Mouse (Mus musculus) cortical plate, adult 2 months (tissue): ENCODE measurements around the gene A630089N07Rik. TPM values are rescaled to one million over a fixed set of nuclear protein-coding genes. Genes with fewer than 3 reads are reported as not detected.

Experiments used
- H3K27ac ChIP-seq: fragments of 200-500 bp; 2 replicates; pipeline ENCODE4 v1.5.1; 2012; ENCODE audit warnings: low read length, control low read depth, inconsistent platforms; ENCODE audit not compliant: insufficient read depth
- H3K4me1 ChIP-seq: fragments of 200-500 bp; 2 replicates; pipeline ENCODE4 v1.6.1; 2011; ENCODE audit warnings: low read length; ENCODE audit not compliant: control insufficient read depth, insufficient read depth
- H3K4me3 ChIP-seq: fragments of 200-500 bp; 2 replicates; pipeline ENCODE4 v1.5.1; 2011; ENCODE audit warnings: mild to moderate bottlenecking, low read length, control low read depth; ENCODE audit not compliant: insufficient read depth
- CTCF ChIP-seq: fragments of 200-500 bp; IDR thresholded peaks from 2 replicates; pipeline ENCODE4 v1.5.1; 2011; ENCODE audit warnings: mild to moderate bottlenecking, control low read depth, low read length; ENCODE audit not compliant: insufficient read depth; ENCODE audit errors: extremely low read depth
- POLR2A ChIP-seq: fragments of 200-500 bp; IDR thresholded peaks from 2 replicates; pipeline ENCODE4 v1.6.1; 2011; ENCODE audit warnings: mild to moderate bottlenecking, low read length, control low read depth; ENCODE audit not compliant: insufficient read depth; ENCODE audit errors: extremely low read depth
- polyA plus RNA-seq: library from polyadenylated mRNA; depleted of rRNA; stranded (reverse); fragments of >200 nt; gene quantifications from 2 replicates; pipeline ENCODE4 v1.2.3, GENCODE M21; 2012; rRNA removed

Gene A630089N07Rik
- polyA plus RNA-seq, 1 experiment: 4.6 TPM

- no peaks in the 10 kb centered on the region for H3K4me1 ChIP-seq
- peak within 1 kb of the TSS; percentile 99 for H3K27ac ChIP-seq
- TF ChIP-seq POLR2A (peak; percentile 88), CTCF (no peak)
- H3K4me3 ChIP-seq: peak within 1 kb of the TSS; percentile 68
Measured at GRCm38 (mm10) chr16:97962151-97962948, 119.9 kb downstream of the A630089N07Rik start, which contains the start of the genes C2cd2 and Zbtb21. TSS of gene C2cd2 (minus strand) at chr16:97962598. TSS of gene Zbtb21 (minus strand) at chr16:97962622.

GRCm38 (mm10) chr16:97961381-97962150 lies 120.7 kb downstream of the A630089N07Rik start:
- no peaks in the 10 kb centered on the region for H3K4me1 ChIP-seq

GRCm38 (mm10) chr16:97960348-97960747 lies 121.9 kb downstream of the A630089N07Rik start:
- H3K4me3 ChIP-seq: no peak overlapping the region
- TF ChIP-seq CTCF (no peak), POLR2A (no peak)
- H3K4me1 ChIP-seq: no peaks in the 10 kb centered on the region
- H3K27ac ChIP-seq: no peak overlapping the region

More at GRCm38 (mm10) chr16:97961381-97962150, 120.7 kb downstream of the A630089N07Rik start:
- Histone ChIP-seq H3K27ac (peak overlapping the region; percentile 43; the same call in 1 of the 2 replicates), H3K4me3 (peak overlapping the region; percentile 68)
- no peak for TF ChIP-seq POLR2A
- no peak for TF ChIP-seq CTCF

- TF ChIP-seq CTCF: no peak
- no peak for TF ChIP-seq POLR2A
- no peaks in the 10 kb centered on the region for H3K4me1 ChIP-seq
- H3K27ac ChIP-seq: no peak overlapping the region
- no peak overlapping the region for H3K4me3 ChIP-seq
Measured at GRCm38 (mm10) chr16:97958401-97958973, 123.8 kb downstream of the A630089N07Rik start.

- Histone ChIP-seq H3K4me3 (no peak overlapping the region), H3K27ac (no peak overlapping the region), H3K4me1 (no peaks in the 10 kb centered on the region)
- no peak for TF ChIP-seq POLR2A
- TF ChIP-seq CTCF: no peak
Measured at GRCm38 (mm10) chr16:97957626-97958025, 124.6 kb downstream of the A630089N07Rik start.

GRCm38 (mm10) chr16:97956011-97956410 lies 126.2 kb downstream of the A630089N07Rik start:
- no peak overlapping the region for H3K4me3 ChIP-seq
- TF ChIP-seq CTCF (no peak), POLR2A (no peak)
- H3K27ac ChIP-seq: no peak overlapping the region

GRCm38 (mm10) chr16:97953300-97953699 lies 128.9 kb downstream of the A630089N07Rik start:
- H3K4me3 ChIP-seq: no peak overlapping the region
- no peaks in the 10 kb centered on the region for H3K4me1 ChIP-seq
- TF ChIP-seq CTCF: no peak
- TF ChIP-seq POLR2A: no peak
- H3K27ac ChIP-seq: no peak overlapping the region

More at GRCm38 (mm10) chr16:97956011-97956410, 126.2 kb downstream of the A630089N07Rik start:
- H3K4me1 ChIP-seq: no peaks in the 10 kb centered on the region

- Histone ChIP-seq H3K27ac (no peak overlapping the region), H3K4me3 (no peak overlapping the region), H3K4me1 (no peaks in the 10 kb centered on the region)
- TF ChIP-seq CTCF: no peak
- no peak for TF ChIP-seq POLR2A
Measured at GRCm38 (mm10) chr16:97952801-97953200, 129.4 kb downstream of the A630089N07Rik start.

- Histone ChIP-seq H3K27ac (no peak overlapping the region), H3K4me1 (no peaks in the 10 kb centered on the region)
Measured at GRCm38 (mm10) chr16:97952371-97952770, 129.9 kb downstream of the A630089N07Rik start.

More at GRCm38 (mm10) chr16:97952371-97952770, 129.9 kb downstream of the A630089N07Rik start:
- H3K4me3 ChIP-seq: no peak overlapping the region
- TF ChIP-seq CTCF (no peak), POLR2A (no peak)

Other genes starting within 250 kb of the A630089N07Rik start
- 17.4 and 19.5 TPM in 2 replicates for gene Prdm15, start 230.6 kb downstream of the A630089N07Rik start, polyA plus RNA-seq
- gene C2cd2, start 119.9 kb downstream of the A630089N07Rik start, polyA plus RNA-seq: 10.0 and 10.4 TPM in 2 replicates
- 17.3 and 18.3 TPM in 2 replicates for gene Zbtb21, start 119.8 kb downstream of the A630089N07Rik start, polyA plus RNA-seq
- gene B230307C23Rik, start 85.1 kb downstream of the A630089N07Rik start, polyA plus RNA-seq: 20.5 and 22.8 TPM in 2 replicates